Mouse (Mus musculus): Measurements from ENCODE around the gene Fgfr2. TPM values are rescaled to one million over a fixed set of nuclear protein-coding genes. Genes with fewer than 3 reads are reported as not detected.

Fgfr2 gene
- polyA plus RNA-seq, 1 experiment from 2014 or later: 17.2 TPM

- Histone ChIP-seq H3K9ac (no peak overlapping the region), H3K4me1 (replicated peaks) (peaks cover 22% of the 10 kb centered on the region)
- WGBS: 57% methylated on average over 4 of the region's 5 CpGs
Measured at GRCm38 (mm10) chr7:130859926-130860325, 2263.2 kb downstream of the Fgfr2 start.

GRCm38 (mm10) chr7:130857973-130858372, 2265.2 kb downstream of the Fgfr2 start:
- Histone ChIP-seq H3K9ac (no peak overlapping the region), H3K4me2 (no peak overlapping the region), H3K27ac (no peak overlapping the region), H3K4me1 (replicated peaks) (peaks cover 14% of the 10 kb centered on the region), H3K9me3 (replicated peaks) (no peaks in the 10 kb centered on the region), H3K36me3 (no peaks in the 10 kb centered on the region), H3K4me3 (no peak overlapping the region), H3K27me3 (no peaks in the 10 kb centered on the region)
- ATAC-seq (replicated peaks; ENCODE audit: insufficient number of reproducible peaks, insufficient read depth, low FRiP score, low read depth): no peak
- 58% methylated on average over 6 of the region's 6 CpGs for WGBS

More at GRCm38 (mm10) chr7:130859926-130860325, 2263.2 kb downstream of the Fgfr2 start:
- ATAC-seq (replicated peaks; ENCODE audit: insufficient number of reproducible peaks, insufficient read depth, low FRiP score, low read depth): no peak
- Histone ChIP-seq H3K9me3 (replicated peaks) (no peaks in the 10 kb centered on the region), H3K27me3 (no peaks in the 10 kb centered on the region), H3K4me2 (no peak overlapping the region), H3K36me3 (no peaks in the 10 kb centered on the region), H3K27ac (no peak overlapping the region), H3K4me3 (no peak overlapping the region)

- Histone ChIP-seq H3K27me3 (no peaks in the 10 kb centered on the region), H3K4me1 (replicated peaks) (peaks cover 14% of the 10 kb centered on the region), H3K36me3 (no peaks in the 10 kb centered on the region), H3K4me3 (no peak overlapping the region), H3K9ac (no peak overlapping the region), H3K4me2 (no peak overlapping the region), H3K27ac (no peak overlapping the region), H3K9me3 (replicated peaks) (no peaks in the 10 kb centered on the region)
- 52% methylated on average over 3 of the region's 3 CpGs for WGBS
- no peak for ATAC-seq (replicated peaks; ENCODE audit: insufficient number of reproducible peaks, insufficient read depth, low FRiP score, low read depth)
Measured at GRCm38 (mm10) chr7:130855681-130856080, 2267.5 kb downstream of the Fgfr2 start.

GRCm38 (mm10) chr7:130854684-130855292, 2268.4 kb downstream of the Fgfr2 start:
- H3K36me3 ChIP-seq: no peaks in the 10 kb centered on the region
- H3K4me1 ChIP-seq (replicated peaks): peaks cover 9% of the 10 kb centered on the region
- WGBS: 81% methylated on average over 4 of the region's 4 CpGs
- H3K4me2 ChIP-seq: no peak overlapping the region
- no peaks in the 10 kb centered on the region for H3K9me3 ChIP-seq (replicated peaks)
- no peak overlapping the region for H3K27ac ChIP-seq
- ATAC-seq (replicated peaks; ENCODE audit: insufficient number of reproducible peaks, insufficient read depth, low FRiP score, low read depth): no peak
- H3K9ac ChIP-seq: no peak overlapping the region
- H3K27me3 ChIP-seq: no peaks in the 10 kb centered on the region
- H3K4me3 ChIP-seq: no peak overlapping the region

GRCm38 (mm10) chr7:130847164-130847718, 2275.9 kb downstream of the Fgfr2 start:
- Histone ChIP-seq H3K27me3 (no peaks in the 10 kb centered on the region), H3K4me2 (no peak overlapping the region), H3K4me3 (no peak overlapping the region), H3K4me1 (replicated peaks) (0 out of 2 replicates have a peak, but pooled peaks cover 3% of the 10 kb centered on the region), H3K9me3 (replicated peaks) (no peaks in the 10 kb centered on the region), H3K27ac (no peak overlapping the region), H3K9ac (no peak overlapping the region), H3K36me3 (no peaks in the 10 kb centered on the region)
- 79% methylated on average over 17 of the region's 17 CpGs for WGBS
- no peak for ATAC-seq (replicated peaks; ENCODE audit: insufficient number of reproducible peaks, insufficient read depth, low FRiP score, low read depth)

GRCm38 (mm10) chr7:130839380-130840100, 2283.6 kb downstream of the Fgfr2 start:
- Histone ChIP-seq H3K4me2 (no peak overlapping the region), H3K9ac (no peak overlapping the region), H3K27ac (no peak overlapping the region), H3K9me3 (replicated peaks) (no peaks in the 10 kb centered on the region), H3K27me3 (no peaks in the 10 kb centered on the region), H3K4me3 (no peak overlapping the region), H3K4me1 (replicated peaks) (peaks cover 27% of the 10 kb centered on the region), H3K36me3 (no peaks in the 10 kb centered on the region)
- 89% methylated on average over 12 of the region's 12 CpGs for WGBS
- ATAC-seq (replicated peaks; ENCODE audit: insufficient number of reproducible peaks, insufficient read depth, low FRiP score, low read depth): no peak

GRCm38 (mm10) chr7:130838658-130839025, 2284.5 kb downstream of the Fgfr2 start:
- Histone ChIP-seq H3K9ac (no peak overlapping the region), H3K36me3 (no peaks in the 10 kb centered on the region), H3K4me3 (no peak overlapping the region), H3K4me1 (replicated peaks) (peaks cover 31% of the 10 kb centered on the region), H3K4me2 (no peak overlapping the region), H3K27me3 (peaks cover 2% of the 10 kb centered on the region; the same call in 1 of the 2 replicates), H3K9me3 (replicated peaks) (no peaks in the 10 kb centered on the region), H3K27ac (no peak overlapping the region)
- no peak for ATAC-seq (replicated peaks; ENCODE audit: insufficient number of reproducible peaks, insufficient read depth, low FRiP score, low read depth)
- WGBS: 61% methylated on average over 3 of the region's 3 CpGs

- Histone ChIP-seq H3K27ac (peak overlapping the region; percentile 38), H3K4me3 (no peak overlapping the region)
Measured at GRCm38 (mm10) chr7:130837941-130838657, 2285.1 kb downstream of the Fgfr2 start.

GRCm38 (mm10) chr7:130836066-130836465, 2287.1 kb downstream of the Fgfr2 start:
- H3K36me3 ChIP-seq: no peaks in the 10 kb centered on the region
- peaks cover 31% of the 10 kb centered on the region for H3K4me1 ChIP-seq (replicated peaks)
- no peak overlapping the region for H3K4me2 ChIP-seq
- no peak overlapping the region for H3K9ac ChIP-seq
- no peak overlapping the region for H3K27ac ChIP-seq
- no peak overlapping the region for H3K4me3 ChIP-seq
- H3K27me3 ChIP-seq: peaks cover 8% of the 10 kb centered on the region; the same call in 1 of the 2 replicates
- 89% methylated on average over 9 of the region's 9 CpGs for WGBS
- ATAC-seq (replicated peaks; ENCODE audit: insufficient number of reproducible peaks, insufficient read depth, low FRiP score, low read depth): no peak
- H3K9me3 ChIP-seq (replicated peaks): no peaks in the 10 kb centered on the region

More at GRCm38 (mm10) chr7:130837941-130838657, 2285.1 kb downstream of the Fgfr2 start:
- Histone ChIP-seq H3K36me3 (no peaks in the 10 kb centered on the region), H3K9me3 (replicated peaks) (no peaks in the 10 kb centered on the region), H3K9ac (no peak overlapping the region), H3K4me2 (peak overlapping the region; percentile 26; the same call in 1 of the 2 replicates), H3K27me3 (peaks cover 7% of the 10 kb centered on the region; the same call in 1 of the 2 replicates), H3K4me1 (replicated peaks) (peaks cover 31% of the 10 kb centered on the region)
- 0 out of 2 replicates have a peak, but pooled peaks have one; percentile 14 for ATAC-seq (replicated peaks; ENCODE audit: insufficient number of reproducible peaks, insufficient read depth, low FRiP score, low read depth)
- 37% methylated on average over 12 of the region's 12 CpGs for whole genome bisulfite sequencing

- ATAC-seq (replicated peaks; ENCODE audit: insufficient number of reproducible peaks, insufficient read depth, low FRiP score, low read depth): no peak
- peak overlapping the region; percentile 25; the same call in 1 of the 2 replicates for H3K27ac ChIP-seq
- H3K4me3 ChIP-seq: no peak overlapping the region
- no peaks in the 10 kb centered on the region for H3K9me3 ChIP-seq (replicated peaks)
- H3K4me1 ChIP-seq (replicated peaks): peaks cover 31% of the 10 kb centered on the region
- H3K4me2 ChIP-seq: no peak overlapping the region
- peaks cover 8% of the 10 kb centered on the region; the same call in 1 of the 2 replicates for H3K27me3 ChIP-seq
- no peaks in the 10 kb centered on the region for H3K36me3 ChIP-seq
- 26% methylated on average over 18 of the region's 18 CpGs for WGBS
- no peak overlapping the region for H3K9ac ChIP-seq
Measured at GRCm38 (mm10) chr7:130834958-130835861, 2287.9 kb downstream of the Fgfr2 start.
